Mouse (Mus musculus): ENCODE data around the gene Terb1.

GRCm38 (mm10) chr8:104437494-104438135 is 72.1 kb downstream of the Terb1 start:
- TF ChIP-seq CTCF (IDR thresholded peaks at IDR 0.05; ENCODE audit: low read depth) (no peak), EP300 (optimal IDR thresholded peaks at IDR 0.05) (no peak)

Measured in stomach, postnatal 0 days (tissue).